Mouse (Mus musculus) layer of hippocampus, adult 8-10 months (tissue): Measurements from ENCODE around the gene Hist1h3a. TPM values are rescaled to one million over a fixed set of nuclear protein-coding genes. Genes with fewer than 3 reads are reported as not detected.

ENCODE experiments used
- microRNA-seq, 2 experiments: library from miRNA; unstranded; fragments of <30 nt; microRNA quantifications; one replicate each; pipeline ENCODE4 v1.2.0; 2022
- total RNA-seq, 4 experiments: library from RNA; stranded (reverse); gene quantifications; 2 replicates each; pipeline ENCODE4 v1.2.4; 2022

The Hist1h3a gene
- total RNA-seq, 4 experiments from 2014 or later = 22.7 to 39.9 (median 29.0) TPM

Small RNAs within 50 kb of the gene (microRNA-seq; reads per million reads assigned to microRNA genes)
- gene Gm44314 (0 reads per million in 2 experiments), gene Gm44484 (0 to 0.51 reads per million in 2 experiments)

Other genes with a start within 250 kb of the Hist1h3a start
- gene Hist1h4h, start 231.3 kb downstream of the Hist1h3a start, total RNA-seq = 100 to 1,000 TPM; 236 to 302 (median 261) TPM
- gene Hist1h2af, start 228.5 kb downstream of the Hist1h3a start, total RNA-seq = 1 to 10 TPM in 3 of 4 experiments, not detected in 1; 1.6 to 6.5 (median 1.8) TPM
- gene Hist1h3g, start 227.0 kb downstream of the Hist1h3a start, total RNA-seq = 1 to 10 TPM; 1.2 to 3.4 (median 2.2) TPM
- gene Hist1h2bh, start 219.0 kb downstream of the Hist1h3a start, total RNA-seq = under 1 TPM; 0.34 to 0.73 (median 0.61) TPM
- gene Hist1h3f, start 218.3 kb downstream of the Hist1h3a start, total RNA-seq = 10 to 100 TPM; 12.5 to 15.7 (median 14.2) TPM
- 100 to 1,000 TPM; 104 to 155 (median 119) TPM for gene Hist1h4f, start 210.7 kb downstream of the Hist1h3a start, total RNA-seq
- 1 to 10 TPM; 2.5 to 3.3 (median 2.8) TPM for gene Hist1h1d, start 209.1 kb downstream of the Hist1h3a start, total RNA-seq
- 10 to 100 TPM; 34.8 to 43.2 (median 40.0) TPM for gene Hist1h3e, start 200.0 kb downstream of the Hist1h3a start, total RNA-seq
- 1 to 10 TPM; 3.3 to 7.7 (median 4.9) TPM for gene Hist1h2ae, start 191.2 kb downstream of the Hist1h3a start, total RNA-seq
- 10 to 100 TPM; 57.3 to 67.6 (median 60.8) TPM for gene Hist1h2bg, start 191.0 kb downstream of the Hist1h3a start, total RNA-seq
- 10 to 100 TPM; 19.2 to 30.0 (median 24.4) TPM for gene Hist1h2bf, start 188.2 kb downstream of the Hist1h3a start, total RNA-seq
- gene Hist1h2ad, start 188.0 kb downstream of the Hist1h3a start, total RNA-seq = 10 to 100 TPM in 1 of 4 experiments, 1 to 10 TPM in 3; 3.0 to 11.0 (median 5.7) TPM
- 10 to 100 TPM in 2 of 4 experiments, 1 to 10 TPM in 2; 8.2 to 11.5 (median 10.5) TPM for gene Hist1h3d, start 186.6 kb downstream of the Hist1h3a start, total RNA-seq
- 100 to 1,000 TPM; 106 to 128 (median 119) TPM for gene Hist1h4d, start 180.8 kb downstream of the Hist1h3a start, total RNA-seq
- gene Hist1h2be, start 141.3 kb downstream of the Hist1h3a start, total RNA-seq = 10 to 100 TPM in 2 of 4 experiments, 1 to 10 TPM in 2; 7.9 to 10.8 (median 9.3) TPM
- gene Hist1h1e, start 139.8 kb downstream of the Hist1h3a start, total RNA-seq = 10 to 100 TPM; 36.1 to 50.5 (median 42.7) TPM
- gene Hist1h2ac, start 78.4 kb downstream of the Hist1h3a start, total RNA-seq = 1 to 10 TPM; 1.4 to 3.1 (median 2.7) TPM
- 10 to 100 TPM; 33.4 to 55.2 (median 44.8) TPM for gene Hist1h2bc, start 78.2 kb downstream of the Hist1h3a start, total RNA-seq
- gene Hist1h1t, start 66.6 kb downstream of the Hist1h3a start, total RNA-seq = under 1 TPM in 1 of 4 experiments, not detected in 3; 0.50 TPM
- gene Hist1h4c, start 63.9 kb downstream of the Hist1h3a start, total RNA-seq = 10 to 100 TPM; 71.6 to 90.3 (median 85.0) TPM
- 1 to 10 TPM; 3.9 to 9.4 (median 7.0) TPM for gene Hfe, start 51.5 kb downstream of the Hist1h3a start, total RNA-seq
- 10 to 100 TPM; 39.1 to 69.2 (median 53.5) TPM for gene Hist1h1c, start 23.6 kb downstream of the Hist1h3a start, total RNA-seq
- 1 to 10 TPM in 3 of 4 experiments, not detected in 1; 1.7 to 3.1 (median 2.7) TPM for gene Hist1h3c, start 16.8 kb downstream of the Hist1h3a start, total RNA-seq
- 10 to 100 TPM; 14.1 to 21.7 (median 16.7) TPM for gene Hist1h2bb, start 15.7 kb downstream of the Hist1h3a start, total RNA-seq
- gene Hist1h2ab, start 11.3 kb downstream of the Hist1h3a start, total RNA-seq = 10 to 100 TPM; 18.6 to 28.1 (median 23.5) TPM
- 10 to 100 TPM in 2 of 4 experiments, 1 to 10 TPM in 2; 3.1 to 10.4 (median 8.0) TPM for gene Hist1h3b, start 10.1 kb downstream of the Hist1h3a start, total RNA-seq
- 10 to 100 TPM; 47.4 to 67.0 (median 59.9) TPM for gene Hist1h4b, start 5.4 kb downstream of the Hist1h3a start, total RNA-seq
- 10 to 100 TPM; 31.9 to 42.9 (median 37.9) TPM for gene Hist1h4a, start 1.2 kb downstream of the Hist1h3a start, total RNA-seq
- gene Hist1h1a, start 1.3 kb upstream of the Hist1h3a start, total RNA-seq = 10 to 100 TPM; 12.6 to 19.3 (median 16.9) TPM
- gene Trim38, start 7.5 kb upstream of the Hist1h3a start, total RNA-seq = not detected
- gene Slc17a2, start 44.6 kb upstream of the Hist1h3a start, total RNA-seq = not detected
- not detected for gene Slc17a3, start 77.0 kb upstream of the Hist1h3a start, total RNA-seq
- not detected for gene Slc17a1, start 105.4 kb upstream of the Hist1h3a start, total RNA-seq
- not detected for gene Slc17a4, start 152.6 kb upstream of the Hist1h3a start, total RNA-seq
- not detected for gene Hist1h2ba, start 171.8 kb upstream of the Hist1h3a start, total RNA-seq
- gene Hist1h2aa, start 172.1 kb upstream of the Hist1h3a start, total RNA-seq = not detected
- 1 to 10 TPM; 1.4 to 2.8 (median 2.1) TPM for gene Scgn, start 228.8 kb upstream of the Hist1h3a start, total RNA-seq